ENCODE assay signal across 8 mouse cellular contexts in genomic region chr11:96619576-96619975, GRCm38 (mm10).
DNase-seq lines count a peak whose midpoint lies in the region; ATAC-seq and TF ChIP-seq lines count a peak whose summit lies in the region.
"Had no signal": no experiment of that assay in that cellular context is flagged by ENCODE, and none has a peak within 500 bp of the region (broad histone marks: within the 10 kb centered on the region; RNA-seq: fewer than 3 reads in every experiment).

No protein-coding gene starts in this region.

- no peak for TF ChIP-seq CTCF in heart, adult 2 months (IDR thresholded peaks at IDR 0.05)

- H3K9me3 ChIP-seq in intestine, embryonic 15.5 days: no peaks in the 10 kb centered on the region

- peak overlapping the region; percentile 17; the same call in 1 of the 2 replicates for H3K27ac ChIP-seq in heart, adult 2 months
- peak overlapping the region; percentile 32; the same call in 1 of the 2 replicates for H3K27ac ChIP-seq in intestine, embryonic 15.5 days

- no peak overlapping the region for H3K4me3 ChIP-seq in heart, adult 2 months
- no peak overlapping the region for H3K4me3 ChIP-seq in intestine, embryonic 15.5 days (replicated peaks)

- H3K4me2 ChIP-seq in intestine, embryonic 15.5 days (replicated peaks): no peak overlapping the region

- ATAC-seq in intestine, embryonic 15.5 days: no peak

- no peak for TF ChIP-seq POLR2A in heart, adult 2 months (IDR thresholded peaks at IDR 0.05; ENCODE audit: insufficient read depth, low read depth, low read length)

- H3K9ac ChIP-seq in heart, adult 2 months (ENCODE audit: low read depth, low read length): no peak overlapping the region
- no peak overlapping the region for H3K9ac ChIP-seq in intestine, embryonic 15.5 days

- no peaks in the 10 kb centered on the region for H3K27me3 ChIP-seq in heart, adult 2 months (ENCODE audit: control insufficient read depth, insufficient read depth, low read length)
- H3K27me3 ChIP-seq in intestine, embryonic 15.5 days (replicated peaks): 0 out of 2 replicates have a peak, but pooled peaks cover 3% of the 10 kb centered on the region

- H3K79me2 ChIP-seq in heart, adult 2 months (replicated peaks; ENCODE audit: control insufficient read depth, insufficient read depth, low read length): no peaks in the 10 kb centered on the region

- peaks cover 2% of the 10 kb centered on the region; the same call in 1 of the 2 replicates for H3K36me3 ChIP-seq in heart, adult 2 months (ENCODE audit: control insufficient read depth, insufficient read depth, low read length)
- no peaks in the 10 kb centered on the region for H3K36me3 ChIP-seq in intestine, embryonic 15.5 days

- DNase-seq in heart, adult 2 months: no peak
- DNase-seq in heart, postnatal 4 days: no peak
- DNase-seq in right cerebral cortex, adult 18-20 months: peak; percentile 60
- DNase-seq in right cerebral cortex, postnatal 14 days: no peak
- peak; percentile 63 for DNase-seq in telencephalon, adult 2 months (ENCODE audit: low read depth, low spot score)
- no peak for DNase-seq in yolk sac, embryonic 10.5 days (ENCODE audit: low spot score)
- DNase-seq: heart, adult 18-20 months had no signal

- H3K4me1 ChIP-seq in heart, adult 2 months (ENCODE audit: control insufficient read depth, insufficient read depth, low read length): peaks cover 1% of the 10 kb centered on the region
- H3K4me1 ChIP-seq in intestine, embryonic 15.5 days (replicated peaks): peaks cover 4% of the 10 kb centered on the region; the same call in 1 of the 2 replicates

- WGBS in heart, adult 2 months: 34% methylated on average over 5 of the region's 5 CpGs
- WGBS in intestine, embryonic 15.5 days: 42% methylated on average over 5 of the region's 5 CpGs

- TF ChIP-seq EP300 in heart, adult 2 months (IDR thresholded peaks at IDR 0.05; ENCODE audit: insufficient read depth, low read depth, low read length): no peak

- intact Hi-C loops in heart, adult 2 months (cut with DNase I): no loop called here

Comparison
In these comparisons a context has a peak if more than half of its experiments do, and no peak if none do; other contexts are left out.
1. DNase-seq: peak in right cerebral cortex, adult 18-20 months (single experiment) and telencephalon, adult 2 months (single experiment); none in heart, adult 2 months (0 of 2), heart, postnatal 4 days (single experiment), right cerebral cortex, postnatal 14 days (single experiment) and yolk sac, embryonic 10.5 days (single experiment).